Mouse (Mus musculus) hindbrain, embryonic 14.5 days (tissue): Measurements from ENCODE around the gene Emilin3. TPM values are rescaled to one million over a fixed set of nuclear protein-coding genes. Genes with fewer than 3 reads are reported as not detected.
A peak's percentile ranks its signal among the peaks of the same experiment; 100 is the strongest.

Experiments used
- ATAC-seq: fragments of 200-750 bp; cut with Nextera tagmentation; 2 replicates; pipeline ENCODE4 v1.8.0; 2017; ENCODE audit warnings: moderate number of reproducible peaks, mild to moderate bottlenecking, moderate TSS enrichment, moderate library complexity; ENCODE audit not compliant: low FRiP score
- DNase-seq: peaks from one replicate; pipeline ENCODE4 v3.0.0-alpha.2; 2015; ENCODE audit warnings: low spot score
- H3K27ac ChIP-seq: fragments of 300-500 bp; sonication (generic); 2 replicates; pipeline ENCODE4 v1.5.1; 2014; ENCODE audit warnings: mild to moderate bottlenecking, moderate library complexity
- H3K27me3 ChIP-seq: fragments of 300-500 bp; sonication (generic); 2 replicates; pipeline ENCODE4 v1.6.1; 2014; ENCODE audit warnings: mild to moderate bottlenecking, low read length, mixed read lengths; ENCODE audit not compliant: control insufficient read depth, insufficient read depth
- H3K36me3 ChIP-seq: fragments of 300-500 bp; sonication (generic); replicated peaks from 2 replicates; pipeline ENCODE4 v1.6.1; 2014; ENCODE audit not compliant: control insufficient read depth, insufficient read depth
- H3K4me1 ChIP-seq: fragments of 300-500 bp; sonication (generic); replicated peaks from 2 replicates; pipeline ENCODE4 v1.6.1; 2014; ENCODE audit warnings: antibody characterized with exemption, low read length, mixed read lengths; ENCODE audit not compliant: control insufficient read depth, insufficient read depth
- H3K4me2 ChIP-seq: fragments of 300-500 bp; sonication (generic); replicated peaks from 2 replicates; pipeline ENCODE4 v1.6.1; 2014; ENCODE audit warnings: mild to moderate bottlenecking, moderate library complexity
- H3K4me3 ChIP-seq: fragments of 300-500 bp; sonication (generic); replicated peaks from 2 replicates; pipeline ENCODE4 v1.5.1; 2014; ENCODE audit warnings: mild to moderate bottlenecking, low read length
- H3K9ac ChIP-seq: fragments of 300-500 bp; sonication (generic); 2 replicates; pipeline ENCODE4 v1.6.1; 2014
- H3K9me3 ChIP-seq: fragments of 300-500 bp; sonication (generic); 2 replicates; pipeline ENCODE4 v1.6.1; 2016; ENCODE audit warnings: low read length; ENCODE audit not compliant: control insufficient read depth
- WGBS: fragments of 180-500 bp; shearing (Covaris S2); extraction: QIAGEN DNeasy Blood & Tissue Kit; methylation state at CpG from one replicate; pipeline ENCODE4 v1.1.7; 2014; 5-methylcytosine and 5-hydroxymethylcytosine counted together
- polyA plus RNA-seq: library from polyadenylated mRNA; unstranded; fragments of >200 nt; fragmentation: Nextera tagmentation; extraction: Ambion mirVana; gene quantifications from 2 replicates; pipeline ENCODE4 v1.2.1, GENCODE M21; 2014

The Emilin3 gene
- polyA plus RNA-seq, 1 experiment from 2014 or later: 0.55 TPM

DNA sequence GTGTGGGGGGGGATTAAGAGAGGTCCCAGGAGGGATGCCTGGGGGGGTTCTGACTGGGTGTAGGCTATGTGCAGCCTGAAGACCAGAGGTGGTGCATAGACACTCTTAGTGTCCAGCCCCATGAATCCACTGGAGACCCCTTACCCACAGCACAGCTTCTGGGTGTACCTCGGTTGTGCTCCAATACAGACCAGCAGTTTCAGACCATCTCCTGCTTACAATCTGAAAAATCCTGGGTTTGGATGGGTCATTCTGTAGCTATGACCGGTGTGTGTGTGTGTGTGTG, 6.7 kb upstream of the Emilin3 start:
- Histone ChIP-seq H3K27ac (no peak overlapping the region), H3K27me3 (peaks cover 8% of the 10 kb centered on the region; the same call in 1 of the 2 replicates), H3K9ac (no peak overlapping the region), H3K4me1 (0 out of 2 replicates have a peak, but pooled peaks cover 2% of the 10 kb centered on the region), H3K4me3 (no peak overlapping the region), H3K4me2 (no peak overlapping the region), H3K36me3 (no peaks in the 10 kb centered on the region), H3K9me3 (no peaks in the 10 kb centered on the region)
- DNase-seq: no peak
- 76% methylated on average over 2 of the region's 2 CpGs for WGBS
- ATAC-seq: no peak

GRCm38 (mm10) chr2:160918154-160918929, 6.2 kb upstream of the Emilin3 start:
- no peak for ATAC-seq
- WGBS: 51% methylated on average over 8 of the region's 8 CpGs
- 0 out of 2 replicates have a peak, but pooled peaks cover 2% of the 10 kb centered on the region for H3K4me1 ChIP-seq

GRCm38 (mm10) chr2:160917313-160917712, 5.2 kb upstream of the Emilin3 start:
- WGBS: 95% methylated on average over 3 of the region's 3 CpGs
- H3K36me3 ChIP-seq: no peaks in the 10 kb centered on the region
- peaks cover 22% of the 10 kb centered on the region for H3K27me3 ChIP-seq
- H3K4me3 ChIP-seq: no peak overlapping the region
- DNase-seq: no peak
- no peak overlapping the region for H3K27ac ChIP-seq
- peaks cover 2% of the 10 kb centered on the region; the same call in 1 of the 2 replicates for H3K4me1 ChIP-seq
- ATAC-seq: no peak
- H3K9me3 ChIP-seq: no peaks in the 10 kb centered on the region
- no peak overlapping the region for H3K9ac ChIP-seq
- H3K4me2 ChIP-seq: no peak overlapping the region

More at GRCm38 (mm10) chr2:160918154-160918929, 6.2 kb upstream of the Emilin3 start:
- Histone ChIP-seq H3K27ac (no peak overlapping the region), H3K27me3 (peaks cover 11% of the 10 kb centered on the region), H3K9me3 (no peaks in the 10 kb centered on the region), H3K4me3 (no peak overlapping the region), H3K4me2 (no peak overlapping the region), H3K9ac (no peak overlapping the region), H3K36me3 (no peaks in the 10 kb centered on the region)
- no peak for DNase-seq

GRCm38 (mm10) chr2:160916714-160917113, 4.6 kb upstream of the Emilin3 start:
- no peak for ATAC-seq
- no peaks in the 10 kb centered on the region for H3K9me3 ChIP-seq
- 55% methylated on average over 8 of the region's 8 CpGs for WGBS
- DNase-seq: no peak
- no peak overlapping the region for H3K9ac ChIP-seq
- no peak overlapping the region for H3K27ac ChIP-seq
- peaks cover 27% of the 10 kb centered on the region for H3K27me3 ChIP-seq
- H3K4me3 ChIP-seq: no peak overlapping the region
- H3K4me2 ChIP-seq: no peak overlapping the region
- no peaks in the 10 kb centered on the region for H3K36me3 ChIP-seq
- H3K4me1 ChIP-seq: peaks cover 2% of the 10 kb centered on the region; the same call in 1 of the 2 replicates

DNA sequence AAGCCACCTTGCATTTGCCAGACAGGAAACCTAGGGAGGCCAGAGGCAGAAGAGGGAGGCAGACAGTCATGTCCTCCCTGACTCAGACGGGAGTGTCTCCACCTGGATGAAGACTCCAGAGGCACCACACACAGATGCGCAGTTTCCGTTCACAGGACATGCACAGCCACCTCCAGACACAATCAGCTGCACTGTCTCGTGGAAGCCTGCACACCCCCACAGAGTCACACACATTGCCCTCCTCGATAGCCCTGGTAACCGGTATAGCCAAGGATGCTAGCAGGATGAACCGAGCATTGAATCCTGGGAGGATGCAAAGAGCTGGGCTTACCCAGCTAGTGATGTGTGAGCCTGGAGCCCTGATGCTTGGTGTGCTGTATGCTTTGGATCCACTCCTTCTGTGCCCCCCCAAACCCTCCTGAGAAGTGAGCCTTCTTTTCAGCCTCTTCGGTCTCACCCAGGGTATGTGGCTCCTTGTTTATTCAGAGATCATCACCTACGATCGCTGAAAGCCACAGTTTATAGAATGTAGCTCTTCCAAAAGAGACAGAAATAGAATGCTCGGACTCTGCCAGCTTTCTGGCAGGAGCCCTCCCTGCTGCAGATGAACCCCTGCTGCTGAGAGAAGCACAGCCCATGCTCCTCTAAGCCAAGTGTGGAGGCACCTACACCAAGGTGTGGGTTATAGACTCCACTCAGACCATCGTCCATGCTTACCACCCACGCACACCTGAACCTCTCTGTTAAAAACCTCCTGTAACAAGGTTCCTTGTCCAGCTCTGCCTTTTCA, 3.9 kb upstream of the Emilin3 start:
- Histone ChIP-seq H3K4me1 (peaks cover 7% of the 10 kb centered on the region; the same call in 1 of the 2 replicates), H3K9me3 (no peaks in the 10 kb centered on the region), H3K9ac (no peak overlapping the region), H3K36me3 (no peaks in the 10 kb centered on the region), H3K27ac (no peak overlapping the region), H3K4me3 (no peak overlapping the region), H3K4me2 (no peak overlapping the region), H3K27me3 (peaks cover 34% of the 10 kb centered on the region)
- 77% methylated on average over 13 of the region's 13 CpGs for WGBS
- ATAC-seq: no peak
- no peak for DNase-seq

GRCm38 (mm10) chr2:160914656-160915055, 2.5 kb upstream of the Emilin3 start:
- no peaks in the 10 kb centered on the region for H3K9me3 ChIP-seq
- H3K4me2 ChIP-seq: no peak overlapping the region
- DNase-seq (no peak), ATAC-seq (no peak)
- peaks cover 7% of the 10 kb centered on the region; the same call in 1 of the 2 replicates for H3K4me1 ChIP-seq
- H3K4me3 ChIP-seq: no peak overlapping the region
- H3K27me3 ChIP-seq: peaks cover 48% of the 10 kb centered on the region
- no peak overlapping the region for H3K9ac ChIP-seq
- H3K27ac ChIP-seq: no peak overlapping the region
- WGBS: 83% methylated on average over 9 of the region's 9 CpGs
- no peaks in the 10 kb centered on the region for H3K36me3 ChIP-seq

DNA sequence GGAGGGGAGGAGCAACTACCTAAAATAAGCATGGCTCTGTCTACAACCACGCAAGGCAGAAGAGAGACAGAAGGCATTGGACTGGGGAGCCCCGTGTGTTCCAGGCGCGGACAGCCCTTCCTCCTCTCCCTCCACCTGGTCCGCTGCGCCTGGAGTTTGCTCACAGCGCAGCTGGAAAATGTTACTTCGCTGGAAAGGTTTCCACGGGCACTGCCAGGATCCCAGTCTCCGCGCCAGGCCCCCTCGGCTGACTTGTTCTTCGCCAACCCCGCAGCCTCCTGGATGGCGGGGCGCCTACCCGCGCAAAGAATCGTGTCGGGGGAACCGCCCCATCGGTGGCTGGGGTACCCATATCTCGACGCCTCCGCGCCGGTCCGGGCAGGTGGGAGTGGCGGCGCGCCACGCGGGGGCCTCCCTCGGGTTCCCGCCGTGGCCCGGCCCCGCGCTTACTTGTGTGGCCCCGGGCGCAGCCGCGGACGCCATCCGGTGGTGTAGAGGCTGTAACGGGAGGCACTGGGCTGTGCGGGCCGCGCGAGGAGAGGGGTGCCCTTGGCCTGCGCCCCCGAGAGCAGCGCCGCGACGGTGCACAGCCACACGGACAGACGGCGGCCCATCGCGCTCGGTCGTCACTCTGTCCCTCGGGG, 448 bp downstream of the Emilin3 start:
- Histone ChIP-seq H3K27ac (no peak overlapping the region), H3K4me1 (peaks cover 7% of the 10 kb centered on the region; the same call in 1 of the 2 replicates), H3K4me3 (peak overlapping the region; percentile 46), H3K9me3 (no peaks in the 10 kb centered on the region), H3K9ac (peak overlapping the region; percentile 45), H3K4me2 (peak overlapping the region; percentile 73), H3K27me3 (peaks cover 51% of the 10 kb centered on the region), H3K36me3 (no peaks in the 10 kb centered on the region)
- WGBS: 2% methylated on average over 63 of the region's 64 CpGs
- ATAC-seq (peak; percentile 10; the same call in 1 of the 2 replicates), DNase-seq (no peak)

DNA sequence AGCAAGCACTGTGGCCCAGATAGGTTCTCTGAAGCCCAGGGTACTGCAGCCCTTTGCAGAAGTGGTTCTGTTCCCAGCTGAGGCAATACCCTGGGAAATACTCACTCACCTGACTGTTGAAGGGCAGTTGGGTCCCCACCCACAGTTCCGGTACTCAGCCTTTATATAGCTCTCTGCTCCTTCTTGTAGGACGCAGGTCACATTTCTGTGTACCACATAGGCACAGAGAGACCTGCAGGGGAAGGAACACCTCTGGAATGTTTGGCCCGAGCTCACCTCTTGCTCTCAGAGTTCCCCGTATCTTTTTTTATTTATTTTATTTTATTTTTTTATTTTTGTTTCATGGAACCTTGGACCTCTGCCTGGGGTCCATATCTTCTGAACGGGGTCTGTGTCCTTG, 1.5 kb downstream of the Emilin3 start:
- DNase-seq (no peak), ATAC-seq (no peak)
- Histone ChIP-seq H3K4me2 (no peak overlapping the region), H3K27me3 (peaks cover 51% of the 10 kb centered on the region), H3K4me3 (no peak overlapping the region), H3K9me3 (no peaks in the 10 kb centered on the region), H3K9ac (no peak overlapping the region), H3K4me1 (peaks cover 4% of the 10 kb centered on the region; the same call in 1 of the 2 replicates), H3K27ac (no peak overlapping the region), H3K36me3 (no peaks in the 10 kb centered on the region)
- 92% methylated on average over 5 of the region's 5 CpGs for WGBS

- Histone ChIP-seq H3K4me2 (no peak overlapping the region), H3K9ac (no peak overlapping the region), H3K4me3 (no peak overlapping the region), H3K9me3 (no peaks in the 10 kb centered on the region), H3K4me1 (peaks cover 4% of the 10 kb centered on the region; the same call in 1 of the 2 replicates), H3K27me3 (peaks cover 40% of the 10 kb centered on the region), H3K27ac (no peak overlapping the region), H3K36me3 (no peaks in the 10 kb centered on the region)
- DNase-seq: no peak
- ATAC-seq: no peak
- WGBS: 62% methylated on average over 18 of the region's 18 CpGs
Observed at GRCm38 (mm10) chr2:160908607-160909006, 3.5 kb downstream of the Emilin3 start.
